Mouse (Mus musculus) megakaryocyte, embryonic 14.5 days (primary cell): Measurements from ENCODE around the gene Hes1. TPM values are rescaled to one million over a fixed set of nuclear protein-coding genes. Genes with fewer than 3 reads are reported as not detected.

ENCODE experiments used
- H3K27me3 ChIP-seq: replicated peaks from 2 replicates; pipeline ENCODE3; 2012; ENCODE audit warnings: inconsistent platforms
- H3K36me3 ChIP-seq: replicated peaks from 2 replicates; pipeline ENCODE3; 2012; ENCODE audit warnings: low read length, inconsistent platforms, mixed read lengths
- H3K4me1 ChIP-seq: 2 replicates; pipeline ENCODE4 v1.6.1; 2012; ENCODE audit warnings: inconsistent platforms
- H3K4me3 ChIP-seq: replicated peaks from 2 replicates; pipeline ENCODE3; 2012; ENCODE audit warnings: moderate library complexity, mild to moderate bottlenecking, inconsistent platforms
- H3K9me3 ChIP-seq: 2 replicates; pipeline ENCODE4 v1.6.1; 2012; ENCODE audit warnings: inconsistent platforms
- FLI1 ChIP-seq: IDR thresholded peaks from 2 replicates; pipeline ENCODE4 v1.6.1; 2012; ENCODE audit warnings: low read length, inconsistent platforms, mixed read lengths
- GATA1 ChIP-seq: IDR thresholded peaks from 3 replicates; pipeline ENCODE4 v1.6.1; 2012; ENCODE audit warnings: mixed read lengths, low read length, inconsistent platforms, borderline replicate concordance
- polyA plus RNA-seq: library from polyadenylated mRNA; stranded (reverse); fragments of >175 nt; gene quantifications from 2 replicates; pipeline ENCODE4 v1.2.3, GENCODE M21; 2012; ENCODE audit warnings: low replicate concordance; ENCODE audit not compliant: insufficient read depth

The Hes1 gene
- polyA plus RNA-seq, 1 experiment: 35.1 TPM

DNA sequence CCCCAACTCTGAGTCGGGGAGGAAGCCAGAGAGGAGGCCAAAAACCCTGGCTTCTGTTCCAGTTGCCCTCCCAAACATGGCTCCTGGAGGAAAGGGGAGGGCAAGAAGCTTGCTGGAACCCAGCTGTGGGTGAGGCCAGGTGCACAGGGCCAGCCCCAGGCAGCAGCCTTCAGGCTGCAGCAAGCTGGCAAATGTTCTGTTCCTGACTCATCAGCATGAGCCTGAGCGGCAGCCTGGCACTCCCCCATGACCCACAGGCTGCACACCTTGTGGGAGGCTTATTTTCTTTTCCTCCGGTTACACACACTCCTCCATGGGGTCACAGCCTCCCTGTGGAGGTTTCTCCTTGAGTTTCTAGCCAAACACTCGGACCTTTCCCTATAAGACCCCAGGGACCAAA is 30.2 kb upstream of the Hes1 start:
- no peaks in the 10 kb centered on the region for H3K36me3 ChIP-seq
- peaks cover 68% of the 10 kb centered on the region for H3K4me1 ChIP-seq
- no peaks in the 10 kb centered on the region for H3K27me3 ChIP-seq
- H3K4me3 ChIP-seq: no peak overlapping the region
- TF ChIP-seq FLI1 (no peak), GATA1 (no peak)
- no peaks in the 10 kb centered on the region for H3K9me3 ChIP-seq

DNA sequence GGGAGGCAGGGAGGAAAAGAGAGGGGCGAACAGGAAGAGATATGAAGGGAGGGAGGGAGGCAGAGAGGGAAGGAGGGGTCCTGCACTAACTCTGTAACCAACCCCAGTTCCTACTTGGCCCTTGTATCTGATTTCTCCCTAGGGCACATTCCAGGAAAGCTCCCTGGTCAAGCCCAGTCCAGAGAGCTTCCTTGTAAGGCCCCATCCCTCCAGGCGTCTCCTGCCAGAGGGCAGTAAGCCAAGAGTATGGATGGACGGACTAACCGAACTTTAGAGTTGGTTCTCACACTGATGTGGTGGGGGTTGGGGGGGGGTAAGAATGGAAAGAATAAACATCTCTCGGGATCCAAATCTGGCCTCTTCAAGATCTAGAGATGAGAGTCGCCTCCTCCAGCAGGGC is 29.7 kb upstream of the Hes1 start:
- peaks cover 68% of the 10 kb centered on the region for H3K4me1 ChIP-seq
- no peak overlapping the region for H3K4me3 ChIP-seq
- H3K36me3 ChIP-seq: no peaks in the 10 kb centered on the region
- no peaks in the 10 kb centered on the region for H3K9me3 ChIP-seq
- H3K27me3 ChIP-seq: peaks cover 3% of the 10 kb centered on the region
- TF ChIP-seq GATA1: no peak
- TF ChIP-seq FLI1: no peak

DNA sequence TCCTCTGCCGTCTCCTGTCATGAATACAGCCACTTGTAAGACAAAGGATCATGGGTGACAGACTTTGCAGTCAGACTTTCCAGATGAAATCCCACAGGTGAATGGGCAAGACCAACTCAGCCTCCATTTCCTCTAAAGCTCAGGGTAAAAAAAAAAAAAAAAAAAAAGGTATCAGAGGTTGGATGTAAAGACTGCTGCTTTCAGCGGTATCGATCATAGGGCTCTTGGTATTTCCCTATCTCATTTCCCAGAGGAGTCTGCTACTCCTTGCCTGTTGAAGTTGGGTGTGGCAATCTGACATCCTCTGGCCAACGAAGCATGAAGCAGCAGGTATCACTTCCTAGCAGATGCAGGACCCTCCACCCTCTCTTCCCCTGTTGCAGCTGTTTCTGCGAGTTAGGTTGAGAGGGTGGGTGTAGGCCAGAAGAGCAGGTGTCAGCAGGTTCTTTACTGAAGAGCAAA is 29.2 kb upstream of the Hes1 start:
- Histone ChIP-seq H3K27me3 (peaks cover 3% of the 10 kb centered on the region), H3K4me1 (peaks cover 68% of the 10 kb centered on the region), H3K9me3 (no peaks in the 10 kb centered on the region), H3K4me3 (peak overlapping the region; percentile 60), H3K36me3 (no peaks in the 10 kb centered on the region)
- no peak for TF ChIP-seq GATA1
- no peak for TF ChIP-seq FLI1

DNA sequence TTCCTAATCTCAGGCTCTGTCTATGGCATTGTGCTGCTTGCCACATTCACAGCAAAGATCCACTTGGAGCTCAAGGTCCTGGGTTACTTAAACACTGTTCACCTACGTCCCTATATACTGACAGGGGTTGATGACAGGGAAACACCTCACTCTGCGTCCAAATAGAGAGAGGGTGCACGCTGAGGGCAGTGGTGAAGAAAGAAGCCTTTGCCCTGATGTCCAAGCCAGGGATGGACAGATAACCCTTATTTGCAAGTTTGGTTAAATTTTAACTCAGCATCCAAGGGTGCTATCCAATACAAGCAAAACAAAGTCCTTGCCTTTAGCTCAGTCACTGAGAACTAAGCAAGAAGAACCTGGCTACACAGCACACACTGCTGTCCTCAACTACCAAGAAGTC is 28.1 kb upstream of the Hes1 start:
- Histone ChIP-seq H3K36me3 (no peaks in the 10 kb centered on the region), H3K4me3 (peak overlapping the region; percentile 29), H3K9me3 (no peaks in the 10 kb centered on the region), H3K27me3 (peaks cover 6% of the 10 kb centered on the region), H3K4me1 (peaks cover 68% of the 10 kb centered on the region)
- TF ChIP-seq FLI1: no peak
- no peak for TF ChIP-seq GATA1

DNA sequence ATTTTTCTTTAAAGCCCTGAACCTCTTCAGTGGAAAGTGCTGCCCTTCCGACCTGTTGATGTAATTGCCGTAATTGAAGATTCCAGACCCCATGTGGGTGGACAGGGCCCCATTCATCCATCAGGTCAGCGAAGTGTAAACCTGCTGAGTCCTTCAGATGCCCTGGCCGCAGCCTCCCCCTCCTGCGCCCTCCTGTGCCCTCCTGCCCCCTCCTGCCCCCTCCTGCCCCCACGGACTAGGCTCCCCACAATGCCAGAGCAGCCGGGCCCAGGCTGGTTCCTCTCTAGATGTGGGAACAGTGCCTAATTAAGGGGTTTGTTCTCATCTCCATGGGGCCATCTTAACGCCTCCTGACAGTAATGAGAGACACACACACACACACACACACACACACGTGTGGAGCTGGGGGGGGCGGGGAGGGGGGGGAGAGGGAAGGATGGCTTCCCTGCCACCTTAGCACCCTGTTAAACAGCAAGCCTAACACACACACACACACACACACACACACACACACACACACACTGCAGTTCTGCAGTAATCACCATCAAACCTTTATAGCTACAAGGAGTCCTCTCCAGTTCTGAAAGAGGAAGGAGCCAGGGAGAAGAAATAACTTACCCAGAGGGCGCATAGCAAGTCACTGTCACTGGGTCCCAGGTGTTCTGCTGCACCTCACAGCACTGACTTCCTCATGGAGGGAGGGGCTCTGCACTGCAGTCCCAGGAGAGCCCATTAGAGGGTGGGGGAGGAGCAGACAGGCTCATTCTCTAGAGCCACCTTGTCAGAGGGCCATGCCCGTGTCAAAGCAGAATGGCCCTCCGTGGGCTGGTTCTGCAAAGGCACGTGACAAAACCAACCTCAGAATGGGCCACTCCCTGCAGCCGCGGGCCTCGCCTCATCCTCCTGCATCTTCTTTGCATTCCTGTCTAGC is 25.3 kb upstream of the Hes1 start:
- Histone ChIP-seq H3K4me3 (peak overlapping the region; percentile 55), H3K9me3 (no peaks in the 10 kb centered on the region)
- TF ChIP-seq GATA1 (no peak), FLI1 (no peak)

DNA sequence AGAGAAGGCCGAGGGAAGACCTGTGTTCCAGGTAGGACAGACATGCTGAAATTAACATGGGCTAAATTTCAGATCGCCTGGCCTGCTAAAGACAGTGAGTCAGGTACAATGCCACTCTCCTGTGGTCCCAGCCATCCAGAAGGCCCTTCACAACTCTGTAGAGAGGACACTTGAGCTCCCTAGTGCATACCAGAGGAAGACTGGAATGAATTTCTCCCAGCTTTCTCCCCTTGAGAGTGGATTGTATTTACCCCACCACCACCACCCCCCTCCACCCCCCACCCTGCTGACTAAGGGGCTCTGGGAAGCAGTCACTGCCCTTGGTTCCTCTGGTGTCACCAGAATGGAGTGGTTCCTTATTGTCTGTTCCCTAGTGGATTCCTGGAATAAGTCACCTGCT is 24.3 kb upstream of the Hes1 start:
- no peaks in the 10 kb centered on the region for H3K36me3 ChIP-seq
- H3K9me3 ChIP-seq: no peaks in the 10 kb centered on the region
- TF ChIP-seq GATA1 (no peak), FLI1 (no peak)
- peaks cover 43% of the 10 kb centered on the region for H3K4me1 ChIP-seq
- H3K27me3 ChIP-seq: peaks cover 29% of the 10 kb centered on the region
- no peak overlapping the region for H3K4me3 ChIP-seq

More for the DNA sequence above, 25.3 kb upstream of the Hes1 start:
- peaks cover 22% of the 10 kb centered on the region for H3K27me3 ChIP-seq
- H3K4me1 ChIP-seq: peaks cover 52% of the 10 kb centered on the region
- no peaks in the 10 kb centered on the region for H3K36me3 ChIP-seq

DNA sequence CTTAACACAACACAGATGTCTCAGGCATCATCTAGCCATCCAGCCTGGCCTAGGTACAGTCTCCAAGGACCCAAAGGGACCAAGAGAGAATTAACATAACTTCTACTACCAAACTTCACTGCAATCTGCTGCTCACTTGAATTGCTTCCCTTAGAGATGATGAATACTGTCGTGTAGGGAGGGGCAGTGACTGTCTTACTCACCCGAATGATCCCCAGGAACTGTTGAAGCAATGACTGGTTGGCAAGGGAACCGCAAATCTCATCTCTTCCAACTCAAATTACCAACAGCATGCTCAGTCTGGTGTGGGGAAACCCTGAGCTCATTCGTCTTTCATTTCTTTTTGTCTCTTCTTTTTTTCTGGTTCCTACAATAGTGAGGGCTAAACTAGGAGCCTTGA is 21.3 kb upstream of the Hes1 start:
- H3K4me3 ChIP-seq: no peak overlapping the region
- H3K27me3 ChIP-seq: peaks cover 55% of the 10 kb centered on the region
- H3K9me3 ChIP-seq: no peaks in the 10 kb centered on the region
- no peaks in the 10 kb centered on the region for H3K36me3 ChIP-seq
- peaks cover 29% of the 10 kb centered on the region for H3K4me1 ChIP-seq
- TF ChIP-seq FLI1: no peak
- no peak for TF ChIP-seq GATA1

DNA sequence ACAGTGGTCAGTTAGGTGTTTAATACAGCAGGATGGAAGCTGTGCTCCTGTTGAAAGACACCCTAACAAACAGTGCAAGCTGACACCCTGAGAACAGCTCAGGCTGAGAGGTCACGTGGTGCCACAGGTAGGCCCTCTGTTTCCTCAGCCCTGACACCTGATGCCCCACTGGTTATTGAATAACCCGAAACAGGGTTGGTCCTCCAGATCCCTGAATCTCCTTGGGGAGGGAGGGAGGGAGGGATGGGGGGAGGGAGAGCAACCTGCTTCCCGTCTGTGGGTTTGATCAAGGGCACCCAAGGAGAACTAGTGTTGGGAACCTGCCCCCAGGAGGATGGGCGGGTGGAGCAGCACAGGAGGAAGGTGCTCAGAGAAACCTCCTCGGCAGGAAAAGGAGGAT is 18.6 kb upstream of the Hes1 start:
- Histone ChIP-seq H3K4me1 (peaks cover 9% of the 10 kb centered on the region; the same call in 1 of the 2 replicates), H3K9me3 (peaks cover 2% of the 10 kb centered on the region; the same call in 1 of the 2 replicates), H3K27me3 (peaks cover 66% of the 10 kb centered on the region), H3K36me3 (no peaks in the 10 kb centered on the region), H3K4me3 (no peak overlapping the region)
- TF ChIP-seq FLI1 (no peak), GATA1 (no peak)

DNA sequence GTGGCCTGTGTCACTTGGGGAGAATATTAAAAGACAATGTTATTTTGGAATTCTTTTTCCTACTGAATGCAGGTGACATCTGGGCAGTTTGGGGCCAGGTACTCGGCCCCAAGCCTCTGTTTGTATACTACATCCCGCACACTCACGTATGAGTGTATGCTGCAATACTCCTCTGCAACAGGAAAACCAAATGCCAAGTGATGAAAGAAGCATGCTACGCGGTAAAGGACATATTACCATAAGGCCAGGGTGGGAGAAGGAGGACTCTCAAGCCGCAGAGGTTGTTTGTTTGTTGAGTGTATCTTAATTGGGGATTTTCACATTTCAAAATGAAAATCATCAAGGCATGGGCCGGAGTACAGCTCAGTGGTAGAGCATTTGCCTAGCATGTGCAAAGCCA is 17.2 kb upstream of the Hes1 start:
- peaks cover 14% of the 10 kb centered on the region; the same call in 1 of the 2 replicates for H3K4me1 ChIP-seq
- peaks cover 78% of the 10 kb centered on the region for H3K27me3 ChIP-seq
- no peaks in the 10 kb centered on the region for H3K36me3 ChIP-seq
- no peak overlapping the region for H3K4me3 ChIP-seq
- TF ChIP-seq GATA1 (no peak), FLI1 (no peak)
- peaks cover 2% of the 10 kb centered on the region; the same call in 1 of the 2 replicates for H3K9me3 ChIP-seq

DNA sequence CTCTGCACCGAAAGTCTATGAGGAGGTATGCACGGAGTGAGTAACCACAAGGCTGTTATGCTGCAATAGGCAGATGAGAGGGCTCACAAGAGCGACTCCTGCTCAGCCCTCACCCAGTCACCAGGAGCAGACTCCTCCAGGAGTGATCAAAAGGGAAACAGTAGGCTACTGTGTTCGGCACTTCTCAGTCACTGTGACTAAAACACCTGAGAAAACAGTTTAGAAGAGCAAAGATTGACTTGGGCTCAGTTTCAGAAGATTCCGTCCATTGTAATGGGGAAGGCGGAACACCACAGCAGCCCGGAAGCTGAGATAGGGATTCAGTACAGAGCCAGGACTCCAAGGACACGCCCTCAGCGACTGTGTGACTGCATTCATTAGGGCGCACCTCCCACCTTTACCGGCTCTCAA is 16.8 kb upstream of the Hes1 start:
- Histone ChIP-seq H3K4me3 (no peak overlapping the region), H3K4me1 (peaks cover 14% of the 10 kb centered on the region; the same call in 1 of the 2 replicates), H3K9me3 (peaks cover 2% of the 10 kb centered on the region; the same call in 1 of the 2 replicates), H3K36me3 (no peaks in the 10 kb centered on the region), H3K27me3 (peaks cover 78% of the 10 kb centered on the region)
- no peak for TF ChIP-seq GATA1
- no peak for TF ChIP-seq FLI1
